Mouse (Mus musculus): ENCODE measurements around the gene Hoxa3. TPM values are rescaled to one million over a fixed set of nuclear protein-coding genes. Genes with fewer than 3 reads are reported as not detected.
A peak's percentile ranks its signal among the peaks of the same experiment; 100 is the strongest.

Hoxa3 gene
- polyA plus RNA-seq, 1 experiment from 2014 or later, result 13.9 TPM

- no peak overlapping the region for H3K4me3 ChIP-seq
- no peaks in the 10 kb centered on the region for H3K36me3 ChIP-seq
- H3K4me2 ChIP-seq, result no peak overlapping the region
- no peak for ATAC-seq (ENCODE audit: low read depth)
- WGBS, result 60% methylated on average over 3 of the region's 3 CpGs
- H3K4me1 ChIP-seq (replicated peaks), result peaks cover 34% of the 10 kb centered on the region
- H3K27ac ChIP-seq (replicated peaks), result no peak overlapping the region
- H3K27me3 ChIP-seq, result no peaks in the 10 kb centered on the region
- no peaks in the 10 kb centered on the region for H3K9me3 ChIP-seq
- no peak overlapping the region for H3K9ac ChIP-seq
These were observed 92.0 kb downstream of the Hoxa3 start for GRCm38 (mm10) chr6:52121173-52121572.

MicroRNAs encoded within 50 kb of the gene (microRNA counts, 519-probe panel; counts per million panel counts)
- microRNA mmu-miR-196b, result 4,452 counts per million, percentile 75 among the panel's probes with 10 or more counts

Small RNA genes lying within 50 kb of the gene (microRNA-seq; reads per million reads assigned to microRNA genes)
- 6,037 reads per million, percentile 94 among the genes with 10 or more reads in this experiment for gene Mir196b

Other genes starting within 250 kb of the Hoxa3 start
- gene Skap2, start 200.8 kb downstream of the Hoxa3 start, polyA plus RNA-seq (2015; fragmentation: Nextera tagmentation; extraction: Ambion mirVana), result 37.0 and 44.6 TPM in 2 replicates
- gene Hoxa1, start 55.0 kb downstream of the Hoxa3 start, polyA plus RNA-seq (2015; fragmentation: Nextera tagmentation; extraction: Ambion mirVana), result 2.0 and 3.0 TPM in 2 replicates
- 11.9 and 13.7 TPM in 2 replicates for gene Hoxa2, start 48.5 kb downstream of the Hoxa3 start, polyA plus RNA-seq (2015; fragmentation: Nextera tagmentation; extraction: Ambion mirVana)
- gene 5730596B20Rik, start 35.8 kb downstream of the Hoxa3 start, polyA plus RNA-seq (2015; fragmentation: Nextera tagmentation; extraction: Ambion mirVana), result 3.5 and 4.1 TPM in 2 replicates
- 5.7 and 5.8 TPM in 2 replicates for gene Hoxa4, start 21.6 kb downstream of the Hoxa3 start, polyA plus RNA-seq (2015; fragmentation: Nextera tagmentation; extraction: Ambion mirVana)
- 44.7 and 66.8 TPM in 2 replicates for gene Hoxa5, start 8.7 kb downstream of the Hoxa3 start, polyA plus RNA-seq (2015; fragmentation: Nextera tagmentation; extraction: Ambion mirVana)
- gene Hoxa6, start 4.6 kb downstream of the Hoxa3 start, polyA plus RNA-seq (2015; fragmentation: Nextera tagmentation; extraction: Ambion mirVana), result 20.3 and 25.8 TPM in 2 replicates
- gene Gm28308, start within 50 bp of the Hoxa3 start, polyA plus RNA-seq (2015; fragmentation: Nextera tagmentation; extraction: Ambion mirVana), result not detected in 2 replicates
- gene Hoxa7, start 8.5 kb upstream of the Hoxa3 start, polyA plus RNA-seq (2015; fragmentation: Nextera tagmentation; extraction: Ambion mirVana), result 117 and 125 TPM in 2 replicates
- 125 and 130 TPM in 2 replicates for gene Hoxa9, start 17.8 kb upstream of the Hoxa3 start, polyA plus RNA-seq (2015; fragmentation: Nextera tagmentation; extraction: Ambion mirVana)
- 77.8 and 86.6 TPM in 2 replicates for gene Hoxa10, start 27.5 kb upstream of the Hoxa3 start, polyA plus RNA-seq (2015; fragmentation: Nextera tagmentation; extraction: Ambion mirVana)
- gene Hoxa11, start 32.5 kb upstream of the Hoxa3 start, polyA plus RNA-seq (2015; fragmentation: Nextera tagmentation; extraction: Ambion mirVana), result 4.7 and 5.7 TPM in 2 replicates
- 0.08 and 0.32 TPM in 2 replicates for gene Hoxa13, start 47.5 kb upstream of the Hoxa3 start, polyA plus RNA-seq (2015; fragmentation: Nextera tagmentation; extraction: Ambion mirVana)
- 1.7 and 2.3 TPM in 2 replicates for gene Evx1, start 100.2 kb upstream of the Hoxa3 start, polyA plus RNA-seq (2015; fragmentation: Nextera tagmentation; extraction: Ambion mirVana)